Mouse (Mus musculus): ENCODE data around the gene Map1b.

The Map1b gene

DNA sequence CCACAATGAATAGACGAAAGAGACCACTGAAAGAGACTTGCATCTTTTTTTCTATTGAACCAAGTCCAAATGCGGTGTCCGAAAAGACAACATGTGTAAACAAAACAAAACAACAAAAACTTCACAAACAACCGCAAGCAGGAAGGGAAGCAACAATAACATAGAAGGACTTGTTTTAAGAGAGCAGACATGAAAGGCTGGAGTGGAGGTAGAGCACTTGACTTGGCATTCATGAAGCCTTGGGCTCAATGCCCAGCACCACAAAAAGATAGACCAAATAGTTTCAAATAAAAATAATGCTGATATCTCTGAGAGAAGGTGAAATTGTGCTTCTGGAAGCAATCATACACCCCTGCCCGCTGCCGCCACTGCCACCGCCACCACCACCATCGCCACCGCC lies 30.5 kb downstream of the Map1b start:
- DNase-seq = no peak

DNA sequence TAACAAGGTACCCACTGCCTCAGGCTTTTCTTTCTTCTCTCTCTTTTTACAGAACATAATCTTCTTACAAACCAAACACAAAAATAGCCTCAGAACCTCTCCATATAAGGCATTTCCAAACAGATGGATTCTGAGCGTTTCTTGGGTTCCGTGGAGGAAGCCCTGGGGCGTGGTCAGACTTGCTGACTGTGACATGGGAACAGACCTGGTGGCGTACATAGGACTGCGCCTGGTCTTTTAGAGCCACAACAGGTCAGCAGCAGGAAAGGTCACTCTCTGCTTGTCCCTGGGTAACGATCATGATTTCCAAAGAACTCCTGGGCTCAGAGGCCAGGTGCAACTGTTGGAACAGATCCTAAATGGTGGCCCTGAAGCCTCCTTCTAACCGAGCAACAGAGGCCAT lies 31.0 kb downstream of the Map1b start:
- no peak for DNase-seq

DNA sequence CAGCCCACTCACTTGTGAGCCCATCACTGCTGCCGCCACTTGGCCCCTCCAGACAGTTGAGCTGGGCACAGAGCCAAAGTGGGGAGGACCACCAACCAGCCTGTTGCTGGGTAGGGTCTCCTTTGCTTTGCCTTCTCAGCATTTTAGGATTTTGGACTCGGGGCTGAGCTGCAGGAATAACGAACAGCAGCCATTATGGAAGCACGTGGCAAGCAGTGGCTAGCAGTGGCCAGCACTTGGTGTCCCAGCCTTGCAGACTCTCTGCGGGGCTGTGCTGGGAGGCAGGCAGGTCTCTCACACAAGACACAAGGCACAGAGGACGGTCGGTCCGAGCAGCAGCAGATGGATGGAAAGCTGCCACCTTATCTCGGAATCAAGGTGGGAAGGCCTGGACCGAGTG lies 31.4 kb downstream of the Map1b start:
- DNase-seq = no peak

DNA sequence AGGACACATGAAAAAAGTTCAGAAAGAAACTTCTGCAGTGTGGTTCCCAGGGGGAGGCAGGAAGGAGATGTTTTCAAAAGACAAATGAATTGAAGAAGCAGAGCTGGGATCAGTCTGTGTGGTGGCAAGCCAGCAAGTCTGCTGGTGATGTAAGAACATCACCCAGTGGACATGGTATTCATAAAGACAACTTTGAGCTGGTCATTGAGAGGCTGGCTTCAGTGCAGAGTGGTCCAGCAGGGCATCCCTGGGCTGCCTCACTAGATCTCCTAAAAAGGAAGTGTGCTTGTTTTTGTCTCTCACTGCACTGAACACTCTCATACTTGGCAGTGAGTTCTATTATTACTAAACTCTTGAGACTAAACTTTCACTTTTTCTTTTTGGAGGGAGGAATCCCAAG lies 32.9 kb downstream of the Map1b start:
- no peak for DNase-seq

DNA sequence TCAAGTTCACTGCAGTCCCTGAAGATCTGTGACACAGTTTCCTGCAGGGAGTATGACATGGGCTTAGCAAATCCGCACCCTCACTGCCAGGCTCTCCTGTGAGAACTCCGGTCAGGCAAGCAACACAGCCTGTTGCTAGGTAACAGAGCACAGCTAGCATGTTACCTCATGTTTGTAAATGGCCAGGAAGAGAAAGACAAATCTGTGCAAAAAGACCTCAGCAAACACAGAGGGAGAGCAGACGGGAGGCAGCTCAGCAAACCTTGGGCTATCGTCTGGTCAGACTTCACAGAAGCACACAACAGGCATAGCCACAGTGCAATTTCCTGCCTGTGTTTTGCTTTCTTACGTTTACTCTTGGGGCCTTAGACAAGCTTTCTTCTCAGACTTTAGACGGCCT lies 40.9 kb downstream of the Map1b start:
- no peak for DNase-seq

DNA sequence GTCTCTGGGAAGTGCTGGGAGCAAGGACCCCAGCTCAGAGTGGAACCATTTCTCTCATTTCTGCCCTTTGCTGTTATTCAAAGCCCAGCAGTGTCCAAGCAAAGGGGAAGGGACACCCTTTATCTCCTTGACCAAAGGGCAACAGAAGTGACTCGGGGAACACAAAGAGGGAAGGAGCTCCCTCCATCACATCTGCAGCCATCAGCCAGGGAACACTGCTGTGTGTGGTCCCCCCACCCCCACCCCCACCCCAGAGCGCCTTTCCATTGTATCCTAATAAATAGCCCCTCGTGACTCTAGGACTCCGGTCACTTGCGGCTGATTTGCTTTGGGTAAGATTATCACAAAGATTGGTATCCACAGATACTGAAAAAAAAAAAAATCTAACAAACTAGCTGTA lies 41.3 kb downstream of the Map1b start:
- no peak for DNase-seq

DNA sequence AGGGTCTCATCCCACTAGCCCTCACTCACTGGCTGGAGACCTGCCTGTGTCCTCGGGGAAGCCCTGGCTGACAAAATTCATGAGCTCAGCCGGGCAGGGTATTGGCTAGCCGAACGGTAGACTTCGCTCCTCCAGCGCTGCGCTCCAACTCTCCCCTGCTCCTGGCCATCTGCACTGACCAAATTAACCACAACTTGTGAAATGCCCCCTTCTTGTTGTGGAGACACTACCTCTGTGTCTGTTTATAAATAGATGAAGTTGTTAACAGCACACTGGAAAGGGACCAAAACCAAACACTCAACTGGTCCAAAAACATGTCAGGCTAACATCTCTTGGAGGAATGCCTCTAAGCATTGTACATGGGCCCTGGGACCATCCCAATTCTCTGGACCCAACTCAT lies 42.2 kb downstream of the Map1b start:
- no peak for DNase-seq

DNA sequence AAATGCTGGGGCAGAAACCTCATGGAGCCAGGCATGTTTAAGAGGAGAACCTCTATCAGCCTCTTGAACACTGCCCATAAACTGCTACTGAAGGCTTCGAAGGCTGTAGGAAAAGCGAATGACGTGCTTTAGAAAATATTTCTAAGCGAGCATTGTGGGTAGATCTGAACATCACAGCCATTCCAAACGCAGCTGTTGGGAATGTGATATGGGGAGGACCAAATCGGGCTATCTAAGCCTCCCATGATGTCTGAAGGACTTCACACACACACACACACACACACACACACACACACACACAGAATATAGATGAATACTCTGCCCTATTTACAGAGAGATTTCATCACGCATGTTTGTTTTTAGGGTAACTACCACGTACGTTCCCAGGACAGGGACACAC lies 44.3 kb downstream of the Map1b start:
- no peak for DNase-seq

DNA sequence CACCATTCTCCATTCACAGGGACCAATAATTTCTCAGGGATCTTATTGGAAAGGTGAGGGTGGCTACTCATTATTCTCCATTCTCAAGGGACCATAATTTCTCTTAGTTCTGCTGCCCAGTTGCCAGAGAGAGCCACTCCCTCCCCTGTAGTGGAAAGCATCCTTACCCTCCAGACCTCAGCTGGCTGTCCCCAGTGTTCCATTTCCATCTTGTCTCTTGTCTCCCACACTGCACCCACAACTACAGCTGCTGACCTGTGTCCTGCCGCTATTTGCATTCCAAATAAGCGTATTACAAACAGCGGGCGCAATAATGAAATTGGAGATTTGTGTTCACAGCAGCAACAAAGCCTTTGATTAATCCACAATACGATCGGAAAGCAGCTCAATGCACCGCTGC lies 46.3 kb downstream of the Map1b start:
- no peak for DNase-seq

DNA sequence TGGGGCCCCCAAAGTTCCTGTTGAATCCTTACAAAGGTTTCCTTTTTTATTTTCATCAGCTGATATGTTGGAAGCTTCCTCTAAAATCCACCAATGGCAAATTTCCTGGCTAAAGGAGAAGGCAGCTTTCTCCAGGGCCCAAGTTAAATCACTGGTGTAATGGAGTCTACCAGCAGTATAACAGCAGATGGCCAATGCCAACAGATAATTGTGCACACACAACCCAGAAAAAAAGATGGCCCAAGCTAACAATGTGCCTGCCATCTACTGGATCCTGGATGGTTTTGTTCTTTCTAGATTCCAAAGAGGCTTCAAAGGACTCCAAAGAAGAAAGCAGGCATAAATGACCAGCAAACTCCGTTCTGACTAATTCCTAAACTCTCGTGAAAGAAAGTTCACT lies 48.1 kb downstream of the Map1b start:
- no peak for DNase-seq

DNA sequence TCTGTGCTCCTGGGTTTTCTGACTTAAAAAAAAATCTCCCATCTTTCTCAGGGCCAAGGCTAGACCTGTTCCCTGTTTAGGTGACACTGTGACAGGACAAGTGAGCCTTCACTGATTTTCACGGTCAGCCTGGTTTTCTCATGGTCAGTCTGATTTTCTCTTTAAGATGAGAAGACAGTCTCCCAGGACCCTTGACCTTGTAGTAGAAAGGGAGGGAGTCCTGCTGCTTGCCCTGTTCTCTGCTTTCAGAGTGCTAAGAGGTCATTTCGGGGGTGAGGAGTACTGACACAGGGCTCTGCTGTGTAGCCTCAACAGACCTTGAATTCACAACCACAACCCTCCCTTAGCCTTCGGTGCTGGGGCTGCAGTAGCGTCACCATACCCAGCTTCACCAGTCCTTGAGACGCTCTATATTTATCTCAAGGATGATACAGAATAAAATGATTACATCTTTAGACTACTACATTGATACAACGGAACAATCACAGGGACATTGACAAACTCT lies 49.5 kb downstream of the Map1b start:
- DNase-seq = no peak

DNA sequence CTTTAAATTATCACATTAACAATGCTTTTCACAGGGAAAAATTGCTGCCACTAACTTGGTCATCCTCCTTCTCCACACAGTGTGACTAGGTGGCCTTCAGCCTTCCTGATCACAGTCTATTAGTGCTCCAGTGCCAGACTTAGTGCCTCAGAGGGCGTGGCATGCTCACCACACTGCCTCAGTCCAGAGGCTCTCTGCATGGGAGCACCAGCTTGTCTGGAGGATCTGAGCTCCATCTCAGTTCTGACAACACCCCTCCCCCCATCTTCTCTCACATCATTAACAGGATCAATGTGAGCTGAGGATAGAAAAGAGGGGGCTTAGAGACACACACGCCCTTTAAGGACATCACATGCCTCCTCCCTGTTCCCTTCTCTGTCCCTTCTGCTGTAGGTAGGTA lies 50.3 kb downstream of the Map1b start:
- no peak for DNase-seq

DNA sequence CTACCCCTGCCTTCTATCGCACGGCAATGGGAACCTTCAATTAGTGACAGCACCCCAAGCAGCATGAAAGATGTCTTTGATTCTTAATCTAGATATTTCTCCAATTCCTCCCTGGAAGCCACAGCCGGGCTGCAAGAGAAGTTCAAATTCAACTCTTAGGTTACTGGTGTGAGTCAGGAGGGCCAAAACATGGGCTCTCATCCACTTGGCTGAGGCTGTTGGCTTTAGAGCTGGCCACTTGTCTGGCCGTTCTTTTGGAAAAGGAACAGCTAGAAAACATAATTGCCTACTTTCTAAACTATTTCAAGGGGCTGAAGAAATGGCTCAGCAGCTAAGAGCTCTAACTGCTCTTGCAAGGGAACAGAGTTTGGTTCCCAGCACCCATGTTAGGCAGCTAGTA lies 51.8 kb downstream of the Map1b start:
- DNase-seq = no peak

DNA sequence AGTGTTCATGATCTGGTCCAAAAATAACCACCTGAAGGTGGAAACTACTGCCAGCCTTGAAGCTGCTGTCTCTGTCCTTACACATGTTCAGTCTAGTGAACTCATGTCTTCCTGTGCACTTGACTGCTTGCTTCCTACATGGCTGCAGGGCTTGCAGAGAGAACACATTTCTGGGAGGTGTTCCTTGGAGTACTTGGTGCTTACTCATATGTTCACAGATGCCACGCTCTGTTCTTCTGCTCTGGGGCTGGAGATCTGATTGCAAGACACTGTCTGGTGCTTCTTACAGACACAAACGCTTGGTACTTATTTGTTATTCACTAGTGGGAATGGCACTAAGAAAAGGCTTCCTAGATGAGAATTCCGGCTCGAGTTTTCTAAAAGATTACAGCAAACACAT lies 54.5 kb downstream of the Map1b start:
- no peak for DNase-seq

DNA sequence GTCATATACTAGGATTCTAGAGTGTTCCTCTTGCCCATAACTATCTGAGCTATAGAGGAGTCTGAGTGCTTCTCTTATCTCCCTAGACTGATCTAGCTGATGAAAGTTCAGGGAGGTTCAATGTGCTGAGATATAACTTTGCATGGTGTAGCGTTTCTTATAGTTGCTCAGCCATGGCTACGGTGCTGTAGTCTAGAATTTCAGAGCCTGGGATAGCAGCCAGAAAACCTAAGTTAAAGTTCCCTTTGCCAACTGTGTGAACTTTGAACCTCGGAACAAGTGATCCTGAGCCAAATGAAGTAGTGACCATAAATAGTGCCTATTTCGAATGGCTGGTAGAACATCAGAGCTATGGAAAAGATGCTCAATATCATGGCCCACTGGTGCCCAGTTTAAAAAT lies 56.7 kb downstream of the Map1b start:
- no peak for DNase-seq

DNA sequence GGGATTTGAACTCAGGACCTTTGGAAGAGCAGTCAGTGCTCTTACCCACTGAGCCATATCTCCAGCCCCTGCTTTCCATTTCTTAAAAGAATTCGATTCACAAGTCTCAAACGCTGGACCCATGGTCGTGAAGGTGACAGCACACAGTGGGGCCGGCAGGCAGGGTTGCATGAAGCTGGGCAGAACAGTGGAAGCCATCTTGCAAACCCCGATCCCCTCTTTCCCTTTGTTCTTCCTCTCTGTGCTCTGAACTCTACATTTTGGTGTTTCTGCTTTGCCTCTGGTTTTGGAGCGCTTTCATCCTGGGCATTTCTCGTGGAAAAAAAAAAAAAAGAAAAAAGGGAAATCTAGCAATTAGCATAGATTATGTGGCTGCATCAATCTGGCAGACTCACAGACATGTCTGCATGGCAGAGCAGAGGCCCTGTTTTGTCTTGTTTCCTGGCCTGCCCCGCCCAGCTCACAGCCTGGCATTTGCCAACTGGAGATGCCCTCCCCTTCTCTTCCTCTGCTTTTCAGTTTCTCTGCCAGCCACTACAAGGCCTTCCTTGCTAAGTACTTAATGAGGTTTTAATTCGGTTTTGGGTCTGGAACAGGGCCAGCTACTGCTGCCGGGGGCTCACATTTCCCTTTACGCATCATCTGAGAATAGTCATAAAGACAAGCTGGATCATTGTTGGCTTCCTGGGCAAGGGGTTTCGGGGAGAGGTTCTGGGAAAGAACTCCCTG lies 57.5 kb downstream of the Map1b start:
- peak; percentile 52 for DNase-seq

DNA sequence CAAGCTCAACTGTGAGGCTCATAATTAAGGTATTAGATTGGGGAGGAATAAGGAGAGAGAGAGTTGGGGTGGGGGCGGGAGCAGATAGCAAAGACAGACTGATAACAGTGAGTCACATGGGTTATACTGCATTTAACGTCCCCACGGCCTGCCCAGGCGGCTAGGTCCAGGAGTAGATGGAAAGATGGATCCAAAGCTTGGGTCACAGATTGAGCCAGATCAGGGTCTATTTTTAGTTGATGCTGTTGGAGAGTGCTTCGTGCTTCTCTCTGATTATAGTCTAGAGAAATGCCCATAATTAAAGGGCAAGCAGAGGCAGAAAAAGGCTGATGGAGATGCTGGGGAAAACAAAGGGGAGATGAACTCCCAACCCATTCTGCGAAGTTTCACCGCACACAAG lies 61.4 kb downstream of the Map1b start:
- no peak for DNase-seq

DNA sequence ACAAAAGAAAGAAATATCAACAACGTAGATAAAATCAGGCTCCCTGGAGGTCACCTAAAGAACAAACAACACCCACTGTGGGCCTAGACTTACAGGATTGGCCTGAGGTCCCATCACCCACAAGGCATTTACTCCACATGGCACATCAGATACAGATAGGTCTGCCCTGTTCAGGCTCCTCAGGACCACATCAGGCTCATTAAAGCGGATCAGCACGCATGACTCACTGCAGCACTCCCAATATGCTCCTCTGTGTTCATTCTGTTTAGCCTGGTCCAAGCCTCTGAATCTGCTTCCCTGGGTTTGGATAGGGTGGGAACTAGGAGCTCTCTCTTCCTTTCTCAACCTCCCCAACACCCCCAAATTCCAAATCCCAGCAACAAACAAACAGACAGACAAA lies 63.9 kb downstream of the Map1b start:
- no peak for DNase-seq

DNA sequence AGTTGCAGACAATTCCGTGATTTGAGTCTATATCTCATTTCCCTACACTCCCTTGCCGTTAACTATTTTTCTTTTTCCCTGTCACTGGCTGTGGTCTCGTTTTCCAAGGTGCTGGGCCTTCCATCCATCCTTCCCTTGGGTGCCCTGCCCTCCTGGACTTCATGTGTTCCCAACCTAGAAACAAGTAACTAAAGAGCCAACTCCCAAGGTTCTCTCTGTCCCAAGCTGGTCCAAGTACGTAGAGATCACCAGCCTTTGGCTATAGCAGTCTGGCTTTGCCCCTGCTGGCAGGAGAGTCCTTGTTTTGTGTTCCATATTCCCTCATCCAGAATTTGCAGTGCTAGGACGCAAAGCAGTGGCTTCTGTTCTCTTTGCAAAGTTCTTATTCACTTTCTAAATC lies 65.1 kb downstream of the Map1b start:
- no peak for DNase-seq

DNA sequence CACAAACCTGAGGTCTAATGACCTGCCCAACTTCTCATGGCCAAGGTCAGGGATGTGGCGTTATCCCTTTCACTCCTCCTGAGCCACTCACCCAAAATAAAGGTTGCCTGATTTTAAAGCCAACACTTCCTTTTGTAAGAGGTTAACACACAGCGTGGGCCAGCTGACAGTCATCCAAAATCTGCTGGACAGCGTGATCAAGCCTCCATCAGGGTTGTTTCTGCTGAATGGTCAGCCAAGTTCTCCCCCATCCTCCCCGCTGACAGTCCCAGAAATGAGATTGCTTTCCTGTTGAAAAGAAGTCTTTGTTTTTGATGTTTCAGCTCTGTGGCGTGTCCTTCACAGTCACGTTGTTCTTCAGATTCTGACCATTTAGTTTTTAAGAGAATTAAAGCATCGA lies 65.6 kb downstream of the Map1b start:
- DNase-seq = no peak

DNA sequence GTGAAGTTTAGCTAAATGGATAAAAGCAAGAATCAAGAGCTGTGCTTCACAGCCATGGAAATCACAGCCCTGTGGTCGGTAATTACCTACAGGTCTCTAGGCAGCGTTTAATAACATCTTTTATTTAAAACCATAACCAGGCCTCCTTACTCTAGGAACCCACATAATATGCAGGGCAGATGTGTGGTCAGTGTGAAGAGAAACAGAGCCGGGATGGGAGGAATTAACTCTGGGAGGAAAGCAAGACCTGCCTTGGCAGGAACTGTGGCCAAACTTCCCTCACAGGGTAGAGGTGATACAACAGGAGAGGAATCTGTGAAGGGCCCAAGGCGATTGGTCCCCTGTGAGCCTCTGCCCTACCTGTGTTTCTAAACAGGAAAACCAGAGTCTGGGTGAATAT lies 66.8 kb downstream of the Map1b start:
- DNase-seq = no peak

DNA sequence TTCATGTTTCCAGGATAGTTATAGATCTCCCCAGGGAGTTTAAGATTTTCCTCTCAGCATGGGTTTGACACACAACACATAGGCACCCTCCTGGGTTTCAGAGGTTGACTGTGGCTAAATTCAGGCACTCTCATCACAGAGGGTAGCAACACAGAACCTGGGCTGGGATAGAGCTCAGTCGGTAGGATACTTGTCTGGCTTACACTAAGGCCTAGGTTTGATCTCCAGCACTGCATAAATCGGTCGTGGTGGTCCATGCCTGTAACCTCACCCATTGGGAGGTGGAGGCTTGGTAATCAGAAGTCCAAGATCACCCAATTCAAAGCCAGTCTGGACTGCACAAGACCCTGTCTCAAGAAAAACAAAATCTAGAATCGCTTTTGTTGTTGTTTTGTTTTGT lies 68.1 kb downstream of the Map1b start:
- no peak for DNase-seq

DNA sequence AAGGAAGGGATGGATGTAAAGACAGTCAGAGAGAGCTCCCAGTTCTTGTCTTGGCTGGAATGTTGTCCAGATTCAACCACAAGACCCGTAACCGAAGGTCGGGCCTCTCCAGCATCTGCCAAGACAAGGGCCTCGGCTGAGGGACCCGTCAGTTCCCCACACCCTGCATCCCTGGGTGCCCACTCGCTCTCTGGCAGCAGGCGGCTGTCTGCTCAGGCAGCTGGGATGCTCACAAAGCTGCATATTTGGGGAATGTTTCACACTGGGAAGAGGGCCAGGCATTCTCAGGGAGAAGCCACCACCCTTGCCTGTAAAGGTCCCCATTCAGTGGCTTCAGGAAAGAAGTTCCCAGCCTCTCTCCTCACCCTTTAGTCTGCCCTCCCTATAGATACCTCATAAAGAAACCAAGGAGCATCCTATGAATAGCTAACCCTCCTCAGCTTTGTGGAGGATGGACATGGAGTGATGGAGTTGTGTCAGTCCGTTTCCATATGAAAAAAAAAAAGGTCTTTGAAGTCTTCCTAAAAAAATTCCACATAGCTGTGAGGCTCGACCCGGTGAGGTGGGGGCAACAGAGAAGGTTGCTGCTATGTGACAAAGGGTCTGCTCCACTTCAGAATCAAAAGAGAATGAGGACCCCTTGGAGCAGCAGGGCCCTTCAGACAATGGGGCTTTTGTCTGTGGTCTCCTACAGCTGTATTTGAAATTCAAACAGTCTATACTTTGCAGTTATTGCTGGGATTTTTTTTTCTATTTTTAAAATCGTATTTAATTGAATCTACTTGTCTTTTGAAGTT lies 68.7 kb downstream of the Map1b start:
- DNase-seq = peak; percentile 51

DNA sequence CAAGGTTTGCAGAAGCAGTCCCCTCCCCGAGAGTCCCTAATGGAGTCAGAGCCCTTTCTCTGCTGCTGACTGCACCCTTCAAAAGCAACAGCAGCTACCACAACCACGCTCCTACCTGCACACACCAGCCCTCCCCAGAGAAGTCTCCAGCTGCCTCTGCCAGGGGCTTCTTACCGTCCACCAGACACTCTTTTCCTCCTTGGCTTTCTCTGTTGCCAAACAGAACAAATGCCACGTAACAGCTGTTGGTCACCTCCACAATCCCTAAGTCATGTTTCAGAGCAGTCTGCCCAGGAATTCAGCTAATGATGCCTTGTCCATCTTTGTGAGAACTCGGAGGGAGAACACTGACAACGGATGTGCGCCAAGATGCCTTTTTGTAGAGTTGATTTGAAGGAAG lies 69.3 kb downstream of the Map1b start:
- no peak for DNase-seq

DNA sequence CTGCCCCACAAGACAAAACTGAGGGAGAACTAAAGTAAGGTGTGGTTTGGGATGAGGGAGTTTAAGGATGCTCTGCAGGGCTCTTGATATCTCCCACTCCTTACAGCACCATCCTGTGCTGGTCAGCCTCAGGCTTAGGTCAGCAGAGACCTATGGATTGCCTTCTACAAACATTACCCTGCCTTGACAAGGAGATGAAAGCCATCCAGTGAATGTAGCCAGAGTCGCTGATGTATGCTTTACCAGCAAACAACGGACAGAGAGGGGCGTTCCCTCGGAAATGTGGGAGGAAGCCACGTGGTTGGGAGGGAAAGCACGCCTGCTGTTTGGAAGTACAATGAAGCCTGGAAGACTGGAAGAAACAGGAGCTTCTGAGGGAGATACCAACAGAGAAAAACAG lies 71.5 kb downstream of the Map1b start:
- no peak for DNase-seq
